Mouse (Mus musculus): ENCODE measurements around the gene Rbp1. TPM values are rescaled to one million over a fixed set of nuclear protein-coding genes. Genes with fewer than 3 reads are reported as not detected.

Gene Rbp1
- 1 to 10 TPM in 2 of 4 experiments, under 1 TPM in 2; 0.68 to 1.6 (median 1.1) TPM for total RNA-seq (2022)

DNA sequence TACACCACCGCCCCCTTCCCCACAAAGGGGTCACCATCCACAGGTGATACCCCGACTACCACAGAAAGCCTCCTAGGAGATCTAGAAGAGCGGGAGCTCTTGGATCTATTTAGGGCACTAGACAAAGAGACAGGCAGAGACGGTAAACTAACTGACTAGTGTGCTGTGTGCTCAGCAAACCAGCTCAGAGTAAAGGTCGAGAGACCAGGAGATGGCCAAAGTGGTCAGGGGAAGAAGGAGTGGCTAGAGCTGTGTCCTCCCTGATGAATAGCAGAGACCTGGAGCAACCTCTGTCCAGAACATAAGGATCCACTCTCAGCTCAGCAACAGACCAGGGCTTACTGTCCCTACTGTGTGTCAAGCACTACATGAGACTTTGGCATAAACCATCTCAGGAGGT lies at the start of gene Rbp1:
Gene Rbp1 (plus strand): TSS at position 306 of the 400 bp plus-strand sequence.
- no peak for DNase-seq (ENCODE audit: low spot score in 2 of 2)

DNA sequence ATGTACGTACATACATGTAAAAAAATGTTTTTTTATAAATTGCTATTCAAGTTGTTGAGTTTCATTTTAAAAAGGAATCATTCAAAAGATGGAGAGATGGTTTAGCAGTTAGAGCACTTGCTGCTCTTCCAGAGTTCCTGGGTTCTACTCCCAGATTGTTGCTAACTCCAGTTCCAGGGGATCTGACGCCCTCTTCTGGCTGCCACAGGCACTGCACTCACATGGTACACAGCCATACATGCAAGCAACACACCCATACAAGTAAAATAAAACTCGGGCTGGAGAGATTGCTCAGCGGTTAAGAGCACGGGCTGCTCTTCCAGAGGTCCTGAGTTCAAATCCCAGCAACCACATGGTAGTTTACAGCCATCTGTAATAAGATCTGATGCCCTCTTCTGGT lies 49.4 kb upstream of the Rbp1 start:
- DNase-seq (ENCODE audit: low spot score in 2 of 2): no peak

DNA sequence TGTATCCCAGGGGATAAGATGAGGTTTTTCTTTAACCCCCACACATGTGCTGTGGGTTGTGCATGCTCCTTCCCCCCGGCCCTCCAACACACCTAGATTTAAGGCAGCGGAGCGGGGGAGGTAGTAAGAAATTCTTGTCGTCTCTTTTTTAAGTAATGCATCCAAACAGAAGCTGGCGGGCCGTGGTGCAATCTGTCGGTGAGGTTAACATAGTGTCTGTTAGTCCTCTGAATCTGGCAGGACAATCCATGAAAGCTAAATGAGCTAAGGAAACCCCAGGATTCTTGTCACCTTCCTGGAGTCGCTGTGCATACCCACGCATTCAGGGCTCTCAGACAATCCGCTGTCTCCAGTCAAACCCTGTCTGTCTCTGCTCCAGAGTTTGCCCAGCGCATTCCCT lies 47.9 kb upstream of the Rbp1 start:
- DNase-seq (ENCODE audit: low spot score in 2 of 2): no peak

- no peak for DNase-seq (ENCODE audit: low spot score in 2 of 2)
These were observed 47.2 kb upstream of the Rbp1 start for GRCm38 (mm10) chr9:98375329-98376170.

- DNase-seq (ENCODE audit: low spot score in 2 of 2): no peak
These were observed 43.0 kb upstream of the Rbp1 start for GRCm38 (mm10) chr9:98379736-98380135.

- no peak for DNase-seq (ENCODE audit: low spot score in 2 of 2)
These were observed 42.2 kb upstream of the Rbp1 start for GRCm38 (mm10) chr9:98380593-98380992.

DNA sequence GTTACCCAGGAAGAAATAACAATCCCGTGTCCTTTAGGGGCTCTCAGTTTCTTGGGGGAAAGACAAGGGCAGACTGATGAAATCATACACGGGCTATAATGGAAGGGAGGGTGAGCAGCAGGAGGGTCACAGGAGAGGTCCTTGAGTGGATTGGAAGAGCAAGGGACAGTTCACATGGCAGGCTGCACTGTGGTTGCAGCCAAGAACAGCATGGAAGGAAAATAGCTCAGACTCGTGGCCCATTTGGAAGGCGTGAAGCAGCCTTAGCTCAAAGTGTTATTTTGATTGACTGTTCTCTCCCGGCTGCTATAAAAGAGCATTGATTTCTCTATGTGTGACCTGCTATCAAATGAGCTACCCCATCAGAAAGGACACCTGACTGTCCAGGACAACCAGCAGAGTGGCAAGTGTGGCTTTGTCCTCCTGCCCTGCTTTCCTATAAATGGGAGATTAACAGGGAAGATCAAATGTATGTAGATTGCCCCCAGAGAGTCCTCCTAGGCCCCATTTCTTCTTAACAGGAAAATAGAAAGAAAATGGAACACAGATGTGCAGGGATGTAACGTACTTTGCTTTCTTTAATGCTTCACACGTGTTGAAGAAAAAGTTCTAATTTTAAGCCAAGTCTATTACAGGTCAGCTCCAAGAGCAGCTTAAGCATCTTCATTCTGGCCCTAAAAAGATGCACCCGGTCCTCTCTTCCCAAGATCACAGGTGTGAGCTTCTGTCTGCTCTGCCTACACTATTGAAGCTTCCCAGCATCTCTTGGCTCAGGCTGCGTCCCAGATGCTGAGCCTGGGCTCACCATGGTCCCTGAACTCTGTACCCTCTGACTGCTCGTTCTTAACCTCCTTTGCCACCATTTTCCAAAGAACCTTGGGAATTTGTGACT lies 34.8 kb upstream of the Rbp1 start:
- DNase-seq (ENCODE audit: low spot score in 2 of 2): no peak

- no peak for DNase-seq (ENCODE audit: low spot score in 2 of 2)
These were observed 34.2 kb upstream of the Rbp1 start for GRCm38 (mm10) chr9:98388633-98388965.

DNA sequence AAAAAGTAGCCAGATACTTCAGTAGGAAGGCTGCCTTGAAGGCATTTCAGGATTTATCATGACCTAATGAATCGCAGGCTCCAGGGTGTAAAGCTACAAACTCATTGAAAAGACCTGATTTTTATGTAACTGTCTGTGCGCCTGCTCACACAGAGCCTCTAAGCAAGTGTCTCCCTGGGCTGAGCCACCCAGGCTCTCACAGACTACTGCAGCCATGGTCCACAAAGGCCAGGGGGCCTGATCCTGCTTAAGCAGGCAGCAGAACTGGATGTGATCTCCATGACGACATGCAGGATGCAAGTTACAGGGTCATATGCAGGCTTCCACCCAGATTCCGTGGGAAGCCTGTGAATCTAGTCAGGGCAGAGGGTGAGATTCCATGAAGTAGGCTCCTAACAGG lies 29.3 kb upstream of the Rbp1 start:
- no peak for DNase-seq (ENCODE audit: low spot score in 2 of 2)

DNA sequence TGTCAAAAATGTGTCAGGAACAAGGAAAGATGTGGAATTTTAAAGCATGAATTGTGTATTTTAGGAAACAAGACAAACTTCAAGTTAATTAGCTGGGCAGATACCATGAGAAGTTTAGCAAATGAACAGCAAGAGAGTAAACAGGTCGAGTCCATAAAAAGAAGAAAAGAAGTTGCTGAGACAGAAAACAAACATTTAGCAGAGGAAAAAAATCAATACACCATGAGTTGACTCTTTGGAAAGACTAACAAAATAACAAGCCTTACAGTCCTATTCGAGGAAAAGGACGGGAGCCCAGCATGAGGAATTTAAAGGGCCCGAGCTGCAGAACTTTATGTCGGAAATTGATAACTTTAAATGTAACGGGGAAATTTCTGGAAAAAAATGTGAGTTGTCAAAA lies 25.6 kb upstream of the Rbp1 start:
- DNase-seq (ENCODE audit: low spot score in 2 of 2): no peak

- no peak for DNase-seq (ENCODE audit: low spot score in 2 of 2)
These were observed 24.9 kb upstream of the Rbp1 start for GRCm38 (mm10) chr9:98397866-98398265.

- DNase-seq (ENCODE audit: low spot score in 2 of 2): no peak
These were observed 22.4 kb upstream of the Rbp1 start for GRCm38 (mm10) chr9:98400185-98400894.

GRCm38 (mm10) chr9:98401611-98402010 lies 21.1 kb upstream of the Rbp1 start:
- DNase-seq (ENCODE audit: low spot score in 2 of 2): no peak

GRCm38 (mm10) chr9:98407771-98408170 lies 15.0 kb upstream of the Rbp1 start:
- no peak for DNase-seq (ENCODE audit: low spot score in 2 of 2)

DNA sequence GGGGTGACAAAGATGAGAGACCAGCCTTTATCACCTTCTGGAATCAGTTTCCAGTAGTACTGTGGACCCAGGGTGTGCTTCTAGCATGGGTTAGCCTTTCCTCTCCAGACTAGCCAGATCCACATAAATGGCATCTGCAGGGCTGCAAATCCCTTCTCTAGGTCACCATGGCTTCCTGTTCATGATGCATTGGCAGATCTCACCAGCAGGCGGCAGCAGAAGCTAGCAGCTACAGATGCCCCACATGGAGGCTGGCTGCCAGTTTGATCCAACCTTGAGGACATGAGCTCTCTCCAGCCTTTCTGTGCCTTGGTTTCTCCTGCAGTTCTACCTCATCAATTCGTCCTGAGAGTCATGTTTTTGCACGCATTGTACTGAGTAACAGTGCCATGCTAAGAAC lies 13.6 kb upstream of the Rbp1 start:
- DNase-seq (ENCODE audit: low spot score in 2 of 2): peak in 1 of 2 experiments; percentile 43

DNA sequence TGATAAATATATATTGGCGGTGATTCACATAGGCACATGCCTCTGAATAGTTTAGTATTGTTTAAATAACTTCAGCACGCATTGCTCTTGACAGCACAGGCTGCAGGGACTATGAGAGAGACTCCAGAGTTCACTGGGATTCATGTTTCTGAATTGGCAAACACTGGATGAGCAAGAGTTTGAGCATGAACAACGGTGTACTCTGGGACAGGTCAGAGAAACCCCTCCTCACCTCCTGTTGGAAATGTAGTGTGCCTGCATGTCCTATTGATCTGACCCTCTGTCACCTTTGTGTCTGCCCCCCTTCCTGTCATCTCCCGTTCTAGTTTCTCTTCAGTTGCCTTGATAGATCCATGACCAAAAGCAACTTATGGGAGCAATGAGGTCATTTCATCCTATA lies 7.3 kb upstream of the Rbp1 start:
- no peak for DNase-seq (ENCODE audit: low spot score in 2 of 2)

DNA sequence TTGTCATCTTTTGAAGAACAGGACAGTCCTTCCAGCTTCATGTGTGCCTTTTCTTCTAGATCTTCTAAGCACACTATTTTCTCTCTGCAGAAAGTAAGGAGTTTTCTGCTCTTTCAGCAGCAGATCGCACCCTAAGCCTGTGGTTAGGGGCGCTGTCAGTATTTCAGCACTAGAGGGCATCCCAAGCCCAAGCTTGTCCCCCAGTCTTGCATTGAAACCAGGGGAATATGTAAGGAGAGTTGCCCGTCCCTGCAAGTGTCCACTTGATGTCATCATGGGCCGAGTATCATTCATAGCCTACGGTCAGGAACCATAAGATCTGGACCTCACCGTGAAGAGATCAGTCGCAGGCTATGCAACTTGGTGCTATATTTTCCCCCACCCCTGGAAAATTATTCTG lies 4.8 kb upstream of the Rbp1 start:
- no peak for DNase-seq (ENCODE audit: low spot score in 2 of 2)

GRCm38 (mm10) chr9:98418346-98418745 lies 4.4 kb upstream of the Rbp1 start:
- no peak for DNase-seq (ENCODE audit: low spot score in 2 of 2)

GRCm38 (mm10) chr9:98420666-98421065 lies 2.1 kb upstream of the Rbp1 start:
- DNase-seq (ENCODE audit: low spot score in 2 of 2): no peak

DNA sequence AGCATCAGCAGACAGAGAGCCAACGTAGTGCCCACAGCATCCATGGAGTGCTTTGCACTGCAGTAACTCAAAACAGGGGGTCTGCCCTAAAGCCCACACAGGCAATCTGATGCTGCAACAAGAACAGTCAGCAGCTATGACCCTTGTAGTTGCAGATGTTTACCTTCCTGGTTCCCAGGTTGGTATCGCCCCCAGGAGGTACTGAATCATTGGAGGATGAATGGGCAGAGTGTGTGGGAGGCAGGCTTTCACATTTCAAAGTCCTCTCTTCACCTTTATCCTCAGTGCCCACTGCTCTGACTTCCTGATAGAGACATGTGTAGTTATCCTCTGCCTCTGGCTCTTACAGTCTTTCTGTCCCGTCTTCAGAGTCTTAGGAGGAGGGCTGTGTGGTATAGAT lies 858 bp upstream of the Rbp1 start:
- DNase-seq (ENCODE audit: low spot score in 2 of 2): no peak

- no peak for DNase-seq (ENCODE audit: low spot score in 2 of 2)
These were observed 930 bp downstream of the Rbp1 start for GRCm38 (mm10) chr9:98423691-98424090.

- no peak for DNase-seq (ENCODE audit: low spot score in 2 of 2)
These were observed 1.5 kb downstream of the Rbp1 start for GRCm38 (mm10) chr9:98424291-98424690.

Measured in gastrocnemius, adult 8-10 months (tissue).